ENCODE assay signal across 9 mouse cellular contexts in genomic region chr5:144752432-144752831, GRCm38 (mm10). TPM values are rescaled to one million over a fixed set of nuclear protein-coding genes. Genes with fewer than 3 reads are reported as not detected.
DNase-seq lines count a peak whose midpoint lies in the region; ATAC-seq lines count a peak whose summit lies in the region.
"Had no signal": no experiment of that assay in that cellular context is flagged by ENCODE, and none has a peak within 500 bp of the region (broad histone marks: within the 10 kb centered on the region; RNA-seq: fewer than 3 reads in every experiment).

No protein-coding gene starts in this region.

- H3K36me3 ChIP-seq in intestine, embryonic 14.5 days (ENCODE audit: control insufficient read depth, insufficient read depth, low read length) = no peaks in the 10 kb centered on the region

- no peak overlapping the region for H3K9ac ChIP-seq in intestine, embryonic 14.5 days (ENCODE audit: low read length)

- H3K4me2 ChIP-seq in intestine, embryonic 14.5 days (ENCODE audit: low read length) = no peak overlapping the region

- no peaks in the 10 kb centered on the region for H3K9me3 ChIP-seq in intestine, embryonic 14.5 days (ENCODE audit: control insufficient read depth, low read length)

- H3K4me1 ChIP-seq in intestine, embryonic 14.5 days (replicated peaks; ENCODE audit: control insufficient read depth, insufficient read depth, low read length) = 0 out of 2 replicates have a peak, but pooled peaks cover 3% of the 10 kb centered on the region

- H3K4me3 ChIP-seq in intestine, embryonic 14.5 days (ENCODE audit: low read depth, low read length) = no peak overlapping the region

- H3K27me3 ChIP-seq in intestine, embryonic 14.5 days (replicated peaks; ENCODE audit: control insufficient read depth, insufficient read depth, low read length) = no peaks in the 10 kb centered on the region

- H3K27ac ChIP-seq in intestine, embryonic 14.5 days (ENCODE audit: low read depth) = no peak overlapping the region

- WGBS in intestine, embryonic 14.5 days = 4% methylated on average over 5 of the region's 5 CpGs

- peak; percentile 55 for ATAC-seq in intestine, embryonic 14.5 days (replicated peaks; ENCODE audit: low FRiP score, low TSS enrichment, low read depth)

- DNase-seq in 416B (ENCODE audit: low read depth) = peak; percentile 49
- peak; percentile 42 to 46 for DNase-seq in B cell, adult 2 months
- DNase-seq in intestine, embryonic 14.5 days (ENCODE audit: low spot score) = no peak
- peak; percentile 8 for DNase-seq in lung, postnatal 14 days
- no peak for DNase-seq in embryo, embryonic 10 days (ENCODE audit: low spot score)
- DNase-seq in heart, adult 8-10 months (ENCODE audit: low spot score) = no peak
- DNase-seq in gastrocnemius, postnatal 25 days = no peak
- DNase-seq: adrenal gland, postnatal 25 days; gastrocnemius, postnatal 14 days had no signal

RNA-seq across cellular contexts. Expression of gene Tmem130, which starts 9.2 kb away (rescaled TPM):
- 2.9 and 3.3 TPM in 2 replicates for polyA plus RNA-seq in intestine, embryonic 14.5 days (2014; fragmentation: Nextera tagmentation; extraction: Ambion mirVana)
- under 1 TPM; 0.20 to 0.82 (median 0.45) TPM for total RNA-seq in heart, adult 8-10 months (2022)
- not detected for total RNA-seq in gastrocnemius, postnatal 25 days (2021)
- total RNA-seq: gastrocnemius, postnatal 14 days had no signal

RNA-seq across cellular contexts. Expression of gene Trrap, which starts 15.1 kb away (rescaled TPM):
- polyA plus RNA-seq in intestine, embryonic 14.5 days (2014; fragmentation: Nextera tagmentation; extraction: Ambion mirVana) = 85.4 and 92.8 TPM in 2 replicates
- total RNA-seq in heart, adult 8-10 months (2022) = 10 to 100 TPM; 39.5 to 48.0 (median 45.7) TPM
- 10 to 100 TPM; 27.1 to 29.1 TPM for total RNA-seq in gastrocnemius, postnatal 25 days (2021)

Comparison
In these comparisons a context has a peak if more than half of its experiments do, and no peak if none do; other contexts are left out.
1. DNase-seq: peak in 416B (single experiment), B cell, adult 2 months (2 of 2) and lung, postnatal 14 days (single experiment); none in intestine, embryonic 14.5 days (single experiment), embryo, embryonic 10 days (single experiment), heart, adult 8-10 months (single experiment) and gastrocnemius, postnatal 25 days (single experiment).